Mouse (Mus musculus): ENCODE data around the gene Chn2.

GRCm38 (mm10) chr6:54140488-54140887 lies 101.1 kb downstream of the Chn2 start:
- TF ChIP-seq ZNF384 (IDR thresholded peaks at IDR 0.05; ENCODE audit: low read depth, low read length) (no peak), UBTF (IDR thresholded peaks at IDR 0.05; ENCODE audit: low read depth, low read length) (no peak), CTCF (conservative IDR thresholded peaks at IDR 0.05 in 1 of 2, IDR thresholded peaks at IDR 0.05 in 1 of 2; ENCODE audit: low read depth in 2 of 2, low read length in 2 of 2) (no peak), MEF2A (IDR thresholded peaks at IDR 0.05; ENCODE audit: borderline replicate concordance, low read depth, low read length) (no peak), SMC3 (IDR thresholded peaks at IDR 0.05; ENCODE audit: low read depth, low read length) (no peak), ZKSCAN1 (IDR thresholded peaks at IDR 0.05; ENCODE audit: borderline replicate concordance, low read depth, low read length) (no peak)
